Mouse (Mus musculus) hindbrain, embryonic 11.5 days (tissue): ENCODE results near the gene Scnn1a. TPM values are rescaled to one million over a fixed set of nuclear protein-coding genes. Genes with fewer than 3 reads are reported as not detected.

Source experiments
- ATAC-seq: fragments of 200-750 bp; cut with Nextera tagmentation; 2 replicates; pipeline ENCODE4 v1.8.0; 2017; ENCODE audit warnings: mild to moderate bottlenecking, moderate TSS enrichment, moderate library complexity; ENCODE audit not compliant: low FRiP score
- DNase-seq: peaks from one replicate; pipeline ENCODE4 v3.0.0-alpha.2; 2015; ENCODE audit warnings: low spot score
- H3K27ac ChIP-seq: fragments of 300-500 bp; sonication (generic); 2 replicates; pipeline ENCODE4 v1.5.1; 2014; ENCODE audit warnings: mild to moderate bottlenecking, low read depth, low read length
- H3K27me3 ChIP-seq: fragments of 300-500 bp; sonication (generic); 2 replicates; pipeline ENCODE4 v1.6.1; 2014; ENCODE audit warnings: mild to moderate bottlenecking, low read length, moderate library complexity, mixed read lengths; ENCODE audit not compliant: control insufficient read depth, insufficient read depth
- H3K36me3 ChIP-seq: fragments of 300-500 bp; sonication (generic); 2 replicates; pipeline ENCODE4 v1.6.1; 2014; ENCODE audit warnings: mild to moderate bottlenecking, low read length, moderate library complexity, mixed read lengths; ENCODE audit not compliant: control insufficient read depth, insufficient read depth
- H3K4me1 ChIP-seq: fragments of 300-500 bp; sonication (generic); replicated peaks from 2 replicates; pipeline ENCODE4 v1.6.1; 2014; ENCODE audit warnings: low read length, mixed read lengths; ENCODE audit not compliant: control insufficient read depth, insufficient read depth
- H3K4me2 ChIP-seq: fragments of 300-500 bp; sonication (generic); replicated peaks from 2 replicates; pipeline ENCODE4 v1.6.1; 2014; ENCODE audit warnings: mild to moderate bottlenecking, low read depth, low read length
- H3K4me3 ChIP-seq: fragments of 300-500 bp; sonication (generic); 2 replicates; pipeline ENCODE4 v1.5.1; 2014; ENCODE audit warnings: low read depth, low read length
- H3K9ac ChIP-seq: fragments of 300-500 bp; sonication (generic); 2 replicates; pipeline ENCODE4 v1.6.1; 2014; ENCODE audit warnings: low read depth, low read length
- H3K9me3 ChIP-seq: fragments of 300-500 bp; sonication (generic); 2 replicates; pipeline ENCODE4 v1.6.1; 2016; ENCODE audit warnings: low read length; ENCODE audit not compliant: control insufficient read depth
- WGBS: fragments of 180-500 bp; shearing (Covaris S2); extraction: QIAGEN DNeasy Blood & Tissue Kit; methylation state at CpG from one replicate; pipeline ENCODE4 v1.1.7; 2014; 5-methylcytosine and 5-hydroxymethylcytosine counted together
- polyA plus RNA-seq: library from polyadenylated mRNA; unstranded; fragments of >200 nt; fragmentation: Nextera tagmentation; extraction: Ambion mirVana; gene quantifications from 2 replicates; pipeline ENCODE4 v1.2.1, GENCODE M21; 2014

The Scnn1a gene
- polyA plus RNA-seq, 1 experiment from 2014 or later, result 0.96 TPM

- no peak for ATAC-seq
These were observed 4.9 kb downstream of the Scnn1a start for GRCm38 (mm10) chr6:125325337-125325736.

DNA sequence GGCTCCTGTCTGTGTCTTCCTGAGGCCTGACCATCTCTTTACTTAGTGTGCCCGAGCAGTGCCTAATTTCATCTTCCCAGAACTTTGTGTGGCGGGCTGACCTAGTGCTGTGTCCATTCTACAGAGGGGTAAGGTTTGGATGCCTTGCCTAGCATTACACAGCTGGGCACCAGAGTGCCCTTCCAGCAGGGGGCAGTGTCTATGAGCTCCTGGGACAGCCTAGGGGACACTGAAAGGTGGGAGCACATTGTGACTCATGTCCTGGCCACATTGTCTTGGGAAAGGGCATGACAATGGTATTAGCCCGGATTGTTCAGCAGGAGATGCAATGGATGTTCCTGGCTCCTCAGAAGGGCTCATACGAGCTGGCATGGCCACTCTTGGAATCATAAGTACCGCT, 7.8 kb downstream of the Scnn1a start:
- Histone ChIP-seq H3K27me3 (peaks cover 2% of the 10 kb centered on the region; the same call in 1 of the 2 replicates), H3K4me3 (no peak overlapping the region), H3K36me3 (no peaks in the 10 kb centered on the region), H3K9ac (no peak overlapping the region), H3K27ac (no peak overlapping the region), H3K4me2 (no peak overlapping the region), H3K9me3 (no peaks in the 10 kb centered on the region), H3K4me1 (no peaks in the 10 kb centered on the region)
- DNase-seq, result no peak
- WGBS, result 86% methylated on average over 5 of the region's 5 CpGs
- ATAC-seq, result no peak

More at GRCm38 (mm10) chr6:125325337-125325736, 4.9 kb downstream of the Scnn1a start:
- no peaks in the 10 kb centered on the region for H3K36me3 ChIP-seq
- no peak overlapping the region for H3K4me3 ChIP-seq
- H3K4me2 ChIP-seq, result no peak overlapping the region
- H3K4me1 ChIP-seq, result no peaks in the 10 kb centered on the region; the same call in 1 of the 2 replicates
- no peak overlapping the region for H3K9ac ChIP-seq
- peaks cover 28% of the 10 kb centered on the region for H3K27me3 ChIP-seq
- no peak overlapping the region for H3K27ac ChIP-seq
- no peak for DNase-seq
- no peaks in the 10 kb centered on the region for H3K9me3 ChIP-seq
- WGBS, result 64% methylated on average over 6 of the region's 6 CpGs

GRCm38 (mm10) chr6:125330626-125331326, 10.3 kb downstream of the Scnn1a start:
- Histone ChIP-seq H3K27me3 (no peaks in the 10 kb centered on the region; the same call in 1 of the 2 replicates), H3K9me3 (no peaks in the 10 kb centered on the region), H3K4me2 (peak overlapping the region; percentile 83), H3K9ac (peak overlapping the region; percentile 51), H3K4me1 (no peaks in the 10 kb centered on the region), H3K4me3 (peak overlapping the region; percentile 47), H3K27ac (no peak overlapping the region), H3K36me3 (no peaks in the 10 kb centered on the region)
- ATAC-seq, result peak; percentile 92
- peak; percentile 87 for DNase-seq
- WGBS, result under 1% methylated on average over 39 of the region's 39 CpGs

GRCm38 (mm10) chr6:125333112-125333899, 12.8 kb downstream of the Scnn1a start:
- 74% methylated on average over 14 of the region's 14 CpGs for WGBS
- ATAC-seq (no peak), DNase-seq (no peak)
- Histone ChIP-seq H3K4me2 (no peak overlapping the region), H3K9ac (no peak overlapping the region), H3K27ac (no peak overlapping the region), H3K4me3 (no peak overlapping the region), H3K27me3 (no peaks in the 10 kb centered on the region; the same call in 1 of the 2 replicates), H3K4me1 (no peaks in the 10 kb centered on the region), H3K36me3 (no peaks in the 10 kb centered on the region), H3K9me3 (no peaks in the 10 kb centered on the region)

DNA sequence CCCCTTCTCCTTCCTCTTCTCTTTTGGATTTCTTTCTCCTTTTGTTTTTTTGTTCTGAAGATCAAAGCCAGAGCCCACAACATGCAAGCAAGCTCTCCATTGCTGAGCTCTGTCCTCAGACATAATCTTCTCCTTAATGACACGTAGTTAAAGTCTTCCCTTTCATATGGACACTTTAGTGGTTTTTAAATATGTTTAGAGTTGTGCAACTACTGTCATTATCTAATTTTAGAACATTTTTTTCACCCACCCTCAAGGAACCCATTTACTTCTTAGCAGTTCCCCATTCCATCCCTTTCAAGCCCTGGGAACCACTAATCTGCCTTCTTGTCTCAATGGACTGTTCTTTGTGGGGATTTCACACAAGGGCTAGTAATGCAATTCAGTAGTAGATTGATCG, 13.9 kb downstream of the Scnn1a start:
- Histone ChIP-seq H3K9ac (no peak overlapping the region), H3K27ac (no peak overlapping the region), H3K4me1 (no peaks in the 10 kb centered on the region), H3K36me3 (no peaks in the 10 kb centered on the region), H3K27me3 (no peaks in the 10 kb centered on the region; the same call in 1 of the 2 replicates), H3K4me2 (no peak overlapping the region), H3K9me3 (no peaks in the 10 kb centered on the region), H3K4me3 (no peak overlapping the region)
- 78% methylated on average over 2 of the region's 2 CpGs for WGBS
- no peak for DNase-seq
- no peak for ATAC-seq

DNA sequence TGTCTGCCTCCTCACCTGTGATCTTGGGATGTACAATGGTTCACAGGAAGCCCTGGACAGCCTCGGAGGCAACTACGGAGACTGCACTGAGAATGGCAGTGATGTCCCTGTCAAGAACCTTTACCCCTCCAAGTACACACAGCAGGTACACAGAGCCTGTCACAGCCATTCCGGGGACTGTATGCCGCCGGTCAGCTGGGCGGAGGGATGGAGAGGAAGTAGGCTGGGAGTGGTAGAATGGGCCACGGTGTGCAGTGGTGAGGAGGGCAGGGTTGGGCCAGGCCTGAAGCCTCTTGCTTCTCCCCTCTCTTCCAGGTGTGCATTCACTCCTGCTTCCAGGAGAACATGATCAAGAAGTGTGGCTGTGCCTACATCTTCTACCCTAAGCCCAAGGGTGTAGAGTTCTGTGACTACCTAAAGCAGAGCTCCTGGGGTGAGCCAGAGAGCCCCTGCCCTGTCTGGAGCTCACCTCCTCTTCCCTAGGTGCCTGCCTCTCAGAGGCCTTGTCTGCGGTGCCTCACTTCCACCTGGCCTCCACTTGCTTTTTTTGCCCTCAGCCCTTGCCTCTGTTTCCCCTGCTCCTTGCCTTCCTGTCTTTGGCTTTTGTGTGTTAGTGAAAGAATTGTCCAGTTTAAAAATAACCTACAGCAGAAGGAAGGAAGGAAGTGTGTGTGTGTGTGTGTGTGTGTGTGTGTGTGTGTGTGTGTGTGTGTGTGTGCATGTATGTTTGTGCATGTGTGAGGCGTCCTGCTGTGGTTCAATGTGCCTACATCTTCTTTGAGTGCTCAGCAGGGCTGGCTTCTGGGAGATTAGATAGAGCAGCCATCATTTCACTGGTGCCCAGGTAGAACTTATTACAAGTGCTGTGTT, 18.6 kb downstream of the Scnn1a start:
- no peak overlapping the region for H3K27ac ChIP-seq
- no peaks in the 10 kb centered on the region for H3K27me3 ChIP-seq
- ATAC-seq (no peak), DNase-seq (no peak)
- 76% methylated on average over 9 of the region's 9 CpGs for WGBS
- H3K4me2 ChIP-seq, result no peak overlapping the region
- peaks cover 2% of the 10 kb centered on the region; the same call in 1 of the 2 replicates for H3K4me1 ChIP-seq
- no peaks in the 10 kb centered on the region for H3K9me3 ChIP-seq
- H3K9ac ChIP-seq, result no peak overlapping the region
- no peaks in the 10 kb centered on the region for H3K36me3 ChIP-seq
- H3K4me3 ChIP-seq, result no peak overlapping the region

- DNase-seq, result no peak
- Histone ChIP-seq H3K9ac (no peak overlapping the region), H3K27me3 (0 out of 2 replicates have a peak, but pooled peaks cover 2% of the 10 kb centered on the region), H3K4me3 (no peak overlapping the region), H3K4me1 (peaks cover 2% of the 10 kb centered on the region; the same call in 1 of the 2 replicates), H3K9me3 (no peaks in the 10 kb centered on the region), H3K36me3 (no peaks in the 10 kb centered on the region), H3K4me2 (no peak overlapping the region), H3K27ac (0 out of 2 replicates have a peak overlapping the region, but pooled peaks have one; percentile 27)
- ATAC-seq, result no peak
- 68% methylated on average over 5 of the region's 5 CpGs for WGBS
These were observed 19.8 kb downstream of the Scnn1a start for GRCm38 (mm10) chr6:125340244-125340643.

GRCm38 (mm10) chr6:125342198-125342597, 21.7 kb downstream of the Scnn1a start:
- no peak overlapping the region for H3K9ac ChIP-seq
- H3K4me1 ChIP-seq, result peaks cover 2% of the 10 kb centered on the region; the same call in 1 of the 2 replicates
- H3K27ac ChIP-seq, result no peak overlapping the region
- DNase-seq, result no peak
- H3K9me3 ChIP-seq, result no peaks in the 10 kb centered on the region
- H3K4me3 ChIP-seq, result no peak overlapping the region
- no peak for ATAC-seq
- H3K36me3 ChIP-seq, result no peaks in the 10 kb centered on the region
- H3K27me3 ChIP-seq, result 0 out of 2 replicates have a peak, but pooled peaks cover 2% of the 10 kb centered on the region
- H3K4me2 ChIP-seq, result no peak overlapping the region
- 57% methylated on average over 3 of the region's 3 CpGs for WGBS
